Mouse (Mus musculus): ENCODE results near the gene Clgn.

- TF ChIP-seq CTCF (IDR thresholded peaks at IDR 0.05; ENCODE audit: insufficient read depth, low read length) (peak; percentile 31; the same call in 1 of the 2 replicates), POLR2A (IDR thresholded peaks at IDR 0.05; ENCODE audit: borderline replicate concordance, extremely low read depth, low read depth, low read length) (no peak)
Measured at GRCm38 (mm10) chr8:83449960-83450359, 60.3 kb downstream of the Clgn start.
